ENCODE assay signal across 27 mouse cellular contexts in the genomic region with DNA sequence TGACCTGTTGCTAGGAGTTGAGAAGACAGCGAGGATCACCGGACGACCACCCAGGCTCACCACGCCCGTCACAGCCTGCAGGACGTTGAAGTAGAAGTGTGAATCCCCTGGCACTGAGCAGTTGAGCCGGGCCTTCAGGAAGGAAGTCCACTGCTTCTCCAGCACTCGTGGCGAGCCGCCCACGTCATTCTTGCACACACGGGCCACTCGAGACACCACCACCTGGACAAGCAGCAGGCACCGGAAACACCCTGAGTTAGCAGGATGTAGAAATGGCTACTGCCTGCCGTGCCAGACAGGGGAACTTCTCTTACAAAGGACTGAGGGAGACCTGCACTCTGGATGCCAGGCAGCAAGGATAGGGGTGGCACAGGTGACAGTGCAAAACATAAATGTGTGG. TPM values are rescaled to one million over a fixed set of nuclear protein-coding genes. Genes with fewer than 3 reads are reported as not detected.
DNase-seq lines count a peak whose midpoint lies in the region; ATAC-seq lines count a peak whose summit lies in the region.
"Had no signal": no experiment of that assay in that cellular context is flagged by ENCODE, and none has a peak within 500 bp of the region (broad histone marks: within the 10 kb centered on the region; RNA-seq: fewer than 3 reads in every experiment).

No protein-coding gene starts in this region.

- peaks cover 82% of the 10 kb centered on the region for H3K36me3 ChIP-seq in hindbrain, embryonic 13.5 days
- peaks cover 50% of the 10 kb centered on the region for H3K36me3 ChIP-seq in hindbrain, embryonic 16.5 days (ENCODE audit: control insufficient read depth, insufficient read depth, low read length)
- peaks cover 82% of the 10 kb centered on the region for H3K36me3 ChIP-seq in neural tube, embryonic 13.5 days
- peaks cover 82% of the 10 kb centered on the region for H3K36me3 ChIP-seq in neural tube, embryonic 15.5 days
- no peaks in the 10 kb centered on the region for H3K36me3 ChIP-seq in splenic B cell, adult 2 months (ENCODE audit: control insufficient read depth, insufficient read depth, low read length, poor library complexity, severe bottlenecking)
- H3K36me3 ChIP-seq: limb, embryonic 13.5 days had no signal

- no peak overlapping the region for H3K4me3 ChIP-seq in hindbrain, embryonic 13.5 days
- H3K4me3 ChIP-seq in hindbrain, embryonic 16.5 days (ENCODE audit: low read length), result no peak overlapping the region
- no peak overlapping the region for H3K4me3 ChIP-seq in neural tube, embryonic 13.5 days
- no peak overlapping the region for H3K4me3 ChIP-seq in neural tube, embryonic 15.5 days (replicated peaks)
- H3K4me3 ChIP-seq: erythroblast, embryonic 14.5 days; limb, embryonic 13.5 days had no signal

- peaks cover 12% of the 10 kb centered on the region for H3K4me1 ChIP-seq in hindbrain, embryonic 13.5 days (replicated peaks)
- no peaks in the 10 kb centered on the region; the same call in 1 of the 2 replicates for H3K4me1 ChIP-seq in hindbrain, embryonic 16.5 days (ENCODE audit: control insufficient read depth, insufficient read depth, low read depth, low read length)
- H3K4me1 ChIP-seq in neural tube, embryonic 13.5 days (replicated peaks), result peaks cover 14% of the 10 kb centered on the region
- peaks cover 11% of the 10 kb centered on the region for H3K4me1 ChIP-seq in neural tube, embryonic 15.5 days

- peak; percentile 43 to 50 for DNase-seq in cerebellum, adult 18-20 months
- DNase-seq in cerebellum, postnatal 10 days, result no peak
- peak; percentile 28 for DNase-seq in splenic B cell, adult 2 months (ENCODE audit: low read depth, low spot score)
- DNase-seq: adrenal gland, adult 2 months; B cell, adult 2 months; heart, postnatal 14 days; kidney, adult 9 months; kidney, postnatal 14 days; lung, embryonic 14.5 days; lung, postnatal 14 days; retina, postnatal 1 day; right cerebral cortex, postnatal 14 days; thymus, postnatal 14 days had no signal

- peaks cover 47% of the 10 kb centered on the region for H3K27me3 ChIP-seq in hindbrain, embryonic 13.5 days
- peaks cover 11% of the 10 kb centered on the region for H3K27me3 ChIP-seq in hindbrain, embryonic 16.5 days (replicated peaks; ENCODE audit: control insufficient read depth, insufficient read depth, low read length)
- peaks cover 40% of the 10 kb centered on the region for H3K27me3 ChIP-seq in neural tube, embryonic 13.5 days
- peaks cover 31% of the 10 kb centered on the region for H3K27me3 ChIP-seq in neural tube, embryonic 15.5 days (replicated peaks)
- no peaks in the 10 kb centered on the region for H3K27me3 ChIP-seq in splenic B cell, adult 2 months (ENCODE audit: control insufficient read depth, insufficient read depth, low read length, poor library complexity, severe bottlenecking)

- peak overlapping the region; percentile 51; the same call in 1 of the 2 replicates for H3K9ac ChIP-seq in hindbrain, embryonic 13.5 days
- no peak overlapping the region for H3K9ac ChIP-seq in hindbrain, embryonic 16.5 days (ENCODE audit: low read depth, low read length)
- peak overlapping the region; percentile 26; the same call in 1 of the 2 replicates for H3K9ac ChIP-seq in neural tube, embryonic 13.5 days
- no peak overlapping the region for H3K9ac ChIP-seq in neural tube, embryonic 15.5 days (replicated peaks)
- H3K9ac ChIP-seq: limb, embryonic 13.5 days; liver, embryonic 14.5 days; lung, embryonic 14.5 days had no signal

- 90% methylated on average over 15 of the region's 15 CpGs for WGBS in hindbrain, embryonic 13.5 days
- WGBS in hindbrain, embryonic 16.5 days, result 72% methylated on average over 15 of the region's 15 CpGs
- 88% methylated on average over 15 of the region's 15 CpGs for WGBS in neural tube, embryonic 13.5 days
- 80% methylated on average over 15 of the region's 15 CpGs for WGBS in neural tube, embryonic 15.5 days

- H3K4me2 ChIP-seq in hindbrain, embryonic 13.5 days, result no peak overlapping the region
- H3K4me2 ChIP-seq in hindbrain, embryonic 16.5 days (ENCODE audit: low read length), result no peak overlapping the region
- H3K4me2 ChIP-seq in neural tube, embryonic 13.5 days, result no peak overlapping the region
- H3K4me2 ChIP-seq in neural tube, embryonic 15.5 days, result no peak overlapping the region
- H3K4me2 ChIP-seq: limb, embryonic 13.5 days; lung, embryonic 14.5 days; midbrain, embryonic 11.5 days had no signal

- no peak for ATAC-seq in hindbrain, embryonic 13.5 days (ENCODE audit: low FRiP score)
- no peak for ATAC-seq in hindbrain, embryonic 16.5 days
- no peak for ATAC-seq in neural tube, embryonic 13.5 days (ENCODE audit: low read depth)
- no peak for ATAC-seq in neural tube, embryonic 15.5 days (ENCODE audit: low FRiP score)
- no peak for ATAC-seq in frontal cortex, adult (ENCODE audit: low TSS enrichment)
- ATAC-seq: forebrain, embryonic 16.5 days; intestine, embryonic 16.5 days; midbrain, embryonic 16.5 days had no signal

- no peak overlapping the region for H3K27ac ChIP-seq in hindbrain, embryonic 13.5 days
- no peak overlapping the region for H3K27ac ChIP-seq in hindbrain, embryonic 16.5 days (ENCODE audit: low read depth, low read length)
- H3K27ac ChIP-seq in neural tube, embryonic 13.5 days (replicated peaks), result no peak overlapping the region
- no peak overlapping the region for H3K27ac ChIP-seq in neural tube, embryonic 15.5 days (replicated peaks)
- H3K27ac ChIP-seq: limb, embryonic 13.5 days; liver, embryonic 14.5 days had no signal

- no peaks in the 10 kb centered on the region; the same call in 1 of the 2 replicates for H3K9me3 ChIP-seq in hindbrain, embryonic 13.5 days
- peaks cover under 1% of the 10 kb centered on the region; the same call in 1 of the 2 replicates for H3K9me3 ChIP-seq in hindbrain, embryonic 16.5 days (ENCODE audit: control insufficient read depth, low read length)
- H3K9me3 ChIP-seq in neural tube, embryonic 13.5 days, result 0 out of 2 replicates have a peak, but pooled peaks cover under 1% of the 10 kb centered on the region
- no peaks in the 10 kb centered on the region for H3K9me3 ChIP-seq in neural tube, embryonic 15.5 days (replicated peaks)

RNA-seq across cellular contexts. Expression of a gene that starts 6.4 kb away (rescaled TPM):
- polyA plus RNA-seq in hindbrain, embryonic 13.5 days (2015; fragmentation: Nextera tagmentation; extraction: Ambion mirVana), result not detected in 2 replicates
- polyA plus RNA-seq in hindbrain, embryonic 16.5 days (2015; fragmentation: Nextera tagmentation; extraction: Ambion mirVana), result 0.68 and 0.91 TPM in 2 replicates
- 0.22 TPM in 1 of 2 replicates, not detected in the other for polyA plus RNA-seq in neural tube, embryonic 13.5 days (2015; fragmentation: Nextera tagmentation; extraction: Ambion mirVana)
- 0.22 and 0.63 TPM in 2 replicates for polyA plus RNA-seq in neural tube, embryonic 15.5 days (2015; fragmentation: Nextera tagmentation; extraction: Ambion mirVana)
- polyA plus RNA-seq: forebrain, embryonic 16.5 days; hindbrain, embryonic 11.5 days; midbrain, embryonic 11.5 days; neural tube, embryonic 11.5 days had no signal

RNA-seq across cellular contexts. Expression of a gene that starts 10.8 kb away (rescaled TPM):
- 0.83 and 1.0 TPM in 2 replicates for polyA plus RNA-seq in hindbrain, embryonic 13.5 days (2015; fragmentation: Nextera tagmentation; extraction: Ambion mirVana)
- polyA plus RNA-seq in hindbrain, embryonic 16.5 days (2015; fragmentation: Nextera tagmentation; extraction: Ambion mirVana), result 2.4 and 3.4 TPM in 2 replicates
- 0.83 and 0.93 TPM in 2 replicates for polyA plus RNA-seq in neural tube, embryonic 13.5 days (2015; fragmentation: Nextera tagmentation; extraction: Ambion mirVana)
- 2.4 and 2.7 TPM in 2 replicates for polyA plus RNA-seq in neural tube, embryonic 15.5 days (2015; fragmentation: Nextera tagmentation; extraction: Ambion mirVana)
- polyA plus RNA-seq: erythroblast, embryonic 14.5 days; limb, embryonic 13.5 days had no signal

RNA-seq across cellular contexts. Expression of a gene that starts 11.9 kb away (rescaled TPM):
- polyA plus RNA-seq in hindbrain, embryonic 13.5 days (2015; fragmentation: Nextera tagmentation; extraction: Ambion mirVana), result 10.5 and 11.7 TPM in 2 replicates
- 12.5 and 12.7 TPM in 2 replicates for polyA plus RNA-seq in hindbrain, embryonic 16.5 days (2015; fragmentation: Nextera tagmentation; extraction: Ambion mirVana)
- polyA plus RNA-seq in neural tube, embryonic 13.5 days (2015; fragmentation: Nextera tagmentation; extraction: Ambion mirVana), result 10.9 and 11.1 TPM in 2 replicates
- polyA plus RNA-seq in neural tube, embryonic 15.5 days (2015; fragmentation: Nextera tagmentation; extraction: Ambion mirVana), result 12.3 and 16.2 TPM in 2 replicates

RNA-seq across cellular contexts. Expression of a gene that starts 18.6 kb away (rescaled TPM):
- polyA plus RNA-seq in hindbrain, embryonic 13.5 days (2015; fragmentation: Nextera tagmentation; extraction: Ambion mirVana), result 0.10 TPM in 2 replicates
- 0.07 and 0.10 TPM in 2 replicates for polyA plus RNA-seq in hindbrain, embryonic 16.5 days (2015; fragmentation: Nextera tagmentation; extraction: Ambion mirVana)
- polyA plus RNA-seq in neural tube, embryonic 13.5 days (2015; fragmentation: Nextera tagmentation; extraction: Ambion mirVana), result 0.03 and 0.11 TPM in 2 replicates
- 0.09 and 0.10 TPM in 2 replicates for polyA plus RNA-seq in neural tube, embryonic 15.5 days (2015; fragmentation: Nextera tagmentation; extraction: Ambion mirVana)
- polyA plus RNA-seq: erythroblast, embryonic 14.5 days had no signal

RNA-seq across cellular contexts. Expression of a gene that starts 34.0 kb away (rescaled TPM):
- polyA plus RNA-seq in hindbrain, embryonic 13.5 days (2015; fragmentation: Nextera tagmentation; extraction: Ambion mirVana), result 7.9 and 9.2 TPM in 2 replicates
- polyA plus RNA-seq in hindbrain, embryonic 16.5 days (2015; fragmentation: Nextera tagmentation; extraction: Ambion mirVana), result 9.1 and 9.9 TPM in 2 replicates
- 8.5 and 9.1 TPM in 2 replicates for polyA plus RNA-seq in neural tube, embryonic 13.5 days (2015; fragmentation: Nextera tagmentation; extraction: Ambion mirVana)
- polyA plus RNA-seq in neural tube, embryonic 15.5 days (2015; fragmentation: Nextera tagmentation; extraction: Ambion mirVana), result 10.5 and 10.6 TPM in 2 replicates

Comparison
In these comparisons a context has a peak if more than half of its experiments do, and no peak if none do; other contexts are left out.
1. DNase-seq: peak in cerebellum, adult 18-20 months (2 of 2) and splenic B cell, adult 2 months (single experiment); none in cerebellum, postnatal 10 days (0 of 2).
2. H3K9ac ChIP-seq: peak in hindbrain, embryonic 13.5 days (single experiment) and neural tube, embryonic 13.5 days (single experiment); none in hindbrain, embryonic 16.5 days (single experiment) and neural tube, embryonic 15.5 days (single experiment).